Mouse (Mus musculus) stomach, postnatal 0 days (tissue): ENCODE results near the gene Wrnip1.

Source experiments
- CTCF ChIP-seq: IDR thresholded peaks from 2 replicates; pipeline ENCODE4 v1.5.1; 2016; ENCODE audit warnings: antibody characterized with exemption, low read depth, mild to moderate bottlenecking, moderate library complexity
- EP300 ChIP-seq: optimal IDR thresholded peaks from 2 replicates; pipeline ENCODE3; 2016; ENCODE audit warnings: antibody characterized with exemption

GRCm38 (mm10) chr13:32823126-32823525 lies 21.3 kb downstream of the Wrnip1 start:
- TF ChIP-seq CTCF (no peak), EP300 (no peak)
